Mouse (Mus musculus) limb, embryonic 14.5 days (tissue): ENCODE data around the gene Akap6. TPM values are rescaled to one million over a fixed set of nuclear protein-coding genes. Genes with fewer than 3 reads are reported as not detected.

ENCODE experiments used
- ATAC-seq: fragments of 200-750 bp; cut with Nextera tagmentation; 2 replicates; pipeline ENCODE4 v1.8.0; 2017; ENCODE audit warnings: low read depth, moderate number of reproducible peaks, moderate TSS enrichment; ENCODE audit not compliant: low FRiP score
- DNase-seq: peaks from one replicate; pipeline ENCODE4 v3.0.0-alpha.2; 2015; ENCODE audit warnings: low spot score
- H3K27ac ChIP-seq: fragments of 300-500 bp; sonication (generic); replicated peaks from 2 replicates; pipeline ENCODE4 v1.5.1; 2014; ENCODE audit warnings: low read depth, mild to moderate bottlenecking, low read length, moderate library complexity, mixed read lengths
- H3K27me3 ChIP-seq: fragments of 300-500 bp; sonication (generic); 2 replicates; pipeline ENCODE4 v1.6.1; 2014; ENCODE audit warnings: low read length, mixed read lengths; ENCODE audit not compliant: control insufficient read depth, insufficient read depth
- H3K36me3 ChIP-seq: fragments of 300-500 bp; sonication (generic); 2 replicates; pipeline ENCODE4 v1.6.1; 2014; ENCODE audit warnings: mild to moderate bottlenecking, low read length, moderate library complexity, mixed read lengths; ENCODE audit not compliant: control insufficient read depth, insufficient read depth
- H3K4me1 ChIP-seq: fragments of 300-500 bp; sonication (generic); 2 replicates; pipeline ENCODE4 v1.6.1; 2014; ENCODE audit warnings: antibody characterized with exemption, low read length, mixed read lengths; ENCODE audit not compliant: control insufficient read depth, insufficient read depth
- H3K4me2 ChIP-seq: fragments of 300-500 bp; sonication (generic); replicated peaks from 2 replicates; pipeline ENCODE4 v1.6.1; 2014; ENCODE audit warnings: low read depth, mild to moderate bottlenecking, low read length, moderate library complexity; ENCODE audit not compliant: severe bottlenecking
- H3K4me3 ChIP-seq: fragments of 300-500 bp; sonication (generic); replicated peaks from 2 replicates; pipeline ENCODE4 v1.5.1; 2014; ENCODE audit warnings: low read length
- H3K9ac ChIP-seq: fragments of 300-500 bp; sonication (generic); 2 replicates; pipeline ENCODE4 v1.6.1; 2014; ENCODE audit warnings: mild to moderate bottlenecking, low read depth, low read length, moderate library complexity; ENCODE audit not compliant: severe bottlenecking
- H3K9me3 ChIP-seq: fragments of 300-500 bp; sonication (generic); 2 replicates; pipeline ENCODE4 v1.6.1; 2016; ENCODE audit warnings: low read length; ENCODE audit not compliant: control insufficient read depth
- POLR2A ChIP-seq: fragments of 200-500 bp; IDR thresholded peaks from 2 replicates; pipeline ENCODE4 v1.8.0; 2012; ENCODE audit warnings: inconsistent platforms, mild to moderate bottlenecking, moderate library complexity, borderline replicate concordance; ENCODE audit not compliant: insufficient read depth, insufficient read length; ENCODE audit errors: extremely low read depth
- WGBS: fragments of 180-500 bp; shearing (Covaris S2); extraction: QIAGEN DNeasy Blood & Tissue Kit; methylation state at CpG from one replicate; pipeline ENCODE4 v1.1.7; 2014; 5-methylcytosine and 5-hydroxymethylcytosine counted together
- polyA plus RNA-seq, 2 experiments: library from polyadenylated mRNA; depleted of rRNA in 1 of 2; stranded (reverse) in 1 of 2; unstranded in 1 of 2; fragments of >200 nt; fragmentation: Nextera tagmentation in 1 of 2; extraction: Ambion mirVana in 1 of 2; gene quantifications; 2 replicates each; pipeline versions ENCODE4 v1.2.1 to v1.2.3; 2012 to 2014

Gene Akap6
- polyA plus RNA-seq, 2 experiments: 1.2 to 1.6 TPM

- no peak for ATAC-seq
- H3K27ac ChIP-seq: no peak overlapping the region
- H3K4me1 ChIP-seq: no peaks in the 10 kb centered on the region
- H3K9ac ChIP-seq: no peak overlapping the region
- no peak overlapping the region for H3K4me2 ChIP-seq
- no peak overlapping the region for H3K4me3 ChIP-seq
- no peaks in the 10 kb centered on the region for H3K27me3 ChIP-seq
- DNase-seq: no peak
- H3K9me3 ChIP-seq: no peaks in the 10 kb centered on the region
- H3K36me3 ChIP-seq: no peaks in the 10 kb centered on the region
- WGBS: 64% methylated on average over 3 of the region's 3 CpGs
- no peak for TF ChIP-seq POLR2A
These were observed 377.6 kb downstream of the Akap6 start for GRCm38 (mm10) chr12:53076595-53077400.

DNA sequence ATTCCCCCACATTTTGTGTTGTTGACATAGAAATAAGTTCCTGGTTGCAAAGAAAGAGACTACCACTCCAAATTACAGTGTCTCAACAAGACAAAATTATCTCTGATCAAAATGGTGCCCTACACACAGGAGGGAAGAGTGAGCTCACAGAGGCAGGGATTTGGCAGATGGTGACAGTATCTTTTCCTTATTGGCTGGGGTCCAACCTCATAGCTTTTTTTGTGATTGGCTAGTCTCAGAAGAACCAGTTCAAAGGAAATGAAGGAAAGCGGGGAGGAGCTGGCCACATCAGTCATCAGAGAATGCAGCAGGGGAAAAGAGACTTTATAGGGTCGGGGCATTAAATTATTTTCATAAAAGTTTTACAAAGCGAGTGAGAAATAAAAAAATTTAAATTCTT lies 386.6 kb downstream of the Akap6 start:
- no peak for ATAC-seq
- Histone ChIP-seq H3K9ac (no peak overlapping the region), H3K36me3 (no peaks in the 10 kb centered on the region), H3K4me1 (no peaks in the 10 kb centered on the region), H3K4me2 (no peak overlapping the region), H3K9me3 (no peaks in the 10 kb centered on the region), H3K4me3 (no peak overlapping the region), H3K27me3 (no peaks in the 10 kb centered on the region), H3K27ac (no peak overlapping the region)
- no peak for TF ChIP-seq POLR2A
- DNase-seq: no peak
- WGBS: 71% methylated on average over 3 of the region's 3 CpGs

- no peak overlapping the region for H3K4me3 ChIP-seq
- DNase-seq: no peak
- H3K27me3 ChIP-seq: no peaks in the 10 kb centered on the region
- TF ChIP-seq POLR2A: no peak
- no peak for ATAC-seq
- no peak overlapping the region for H3K27ac ChIP-seq
- H3K9ac ChIP-seq: no peak overlapping the region
- no peaks in the 10 kb centered on the region for H3K4me1 ChIP-seq
- no peaks in the 10 kb centered on the region for H3K9me3 ChIP-seq
- H3K4me2 ChIP-seq: no peak overlapping the region
- no peaks in the 10 kb centered on the region for H3K36me3 ChIP-seq
- 82% methylated on average over 10 of the region's 10 CpGs for WGBS
These were observed 413.1 kb downstream of the Akap6 start for GRCm38 (mm10) chr12:53112276-53112675.

DNA sequence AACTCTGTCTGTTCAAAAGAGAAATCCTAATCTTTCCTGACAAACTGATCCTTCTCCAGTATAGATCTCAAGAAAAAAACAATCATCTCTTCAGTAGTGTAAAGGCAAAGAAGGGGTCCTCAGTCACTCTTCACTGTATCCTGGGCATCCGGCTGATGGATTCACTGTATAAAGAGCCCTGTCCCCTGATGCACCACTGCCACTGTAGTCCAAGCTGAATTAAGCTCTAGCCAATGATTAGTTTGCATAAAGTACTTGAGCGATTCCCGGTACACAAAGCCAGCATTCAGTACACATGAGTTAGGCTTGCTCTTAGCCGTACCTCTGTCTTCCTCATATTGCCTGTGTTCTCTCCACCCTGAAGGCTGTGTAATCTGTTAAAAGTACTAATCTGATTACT lies 420.2 kb downstream of the Akap6 start:
- DNase-seq (no peak), ATAC-seq (no peak)
- 72% methylated on average over 4 of the region's 4 CpGs for WGBS
- Histone ChIP-seq H3K36me3 (no peaks in the 10 kb centered on the region), H3K4me1 (no peaks in the 10 kb centered on the region), H3K9me3 (no peaks in the 10 kb centered on the region), H3K4me3 (no peak overlapping the region), H3K27ac (no peak overlapping the region), H3K27me3 (no peaks in the 10 kb centered on the region), H3K9ac (no peak overlapping the region), H3K4me2 (no peak overlapping the region)
- no peak for TF ChIP-seq POLR2A

- H3K4me2 ChIP-seq: no peak overlapping the region
- peak; percentile 69 for DNase-seq
These were observed 424.9 kb downstream of the Akap6 start for GRCm38 (mm10) chr12:53124131-53124530.

More at GRCm38 (mm10) chr12:53124131-53124530, 424.9 kb downstream of the Akap6 start:
- no peaks in the 10 kb centered on the region for H3K36me3 ChIP-seq
- H3K4me3 ChIP-seq: no peak overlapping the region
- H3K27me3 ChIP-seq: no peaks in the 10 kb centered on the region
- no peak for TF ChIP-seq POLR2A
- no peak overlapping the region for H3K27ac ChIP-seq
- ATAC-seq: no peak
- H3K9ac ChIP-seq: no peak overlapping the region
- no peaks in the 10 kb centered on the region for H3K9me3 ChIP-seq
- no peaks in the 10 kb centered on the region for H3K4me1 ChIP-seq
- WGBS: 55% methylated on average over 7 of the region's 7 CpGs
